Mouse (Mus musculus): ENCODE results near the gene Dhx57.
A peak's percentile ranks its signal among the peaks of the same experiment; 100 is the strongest.

Dhx57 gene

DNA sequence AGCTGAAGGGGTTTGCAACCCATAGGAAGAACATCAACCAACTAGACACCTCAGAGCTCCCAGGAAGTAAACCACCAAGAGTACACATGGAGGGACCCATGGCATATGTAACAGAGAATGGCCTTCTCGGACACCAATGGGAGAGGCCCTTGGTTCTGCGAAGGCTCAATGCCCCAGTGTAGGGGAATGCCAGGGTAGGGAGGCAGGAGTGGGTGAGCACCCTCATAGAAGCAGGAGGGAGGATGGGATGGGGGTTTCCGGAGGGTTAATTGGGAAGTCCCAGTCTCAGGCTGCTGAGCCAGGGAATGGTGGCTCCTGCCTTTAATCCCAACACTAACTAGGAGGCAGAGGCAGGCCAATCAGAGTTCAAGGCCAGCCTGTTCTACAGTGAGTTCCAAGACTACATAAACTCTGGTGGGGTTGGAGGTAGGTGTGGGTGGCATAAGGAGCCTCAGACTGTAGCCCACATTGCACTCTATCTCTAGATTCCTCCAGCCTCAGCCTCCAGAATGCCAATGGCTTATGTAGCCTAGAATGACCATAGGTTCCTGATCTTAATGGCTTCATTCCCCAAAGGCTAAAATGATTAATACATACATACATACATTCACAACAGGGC is 91.0 kb downstream of the Dhx57 start:
- peak; percentile 25 for DNase-seq (ENCODE audit: low read depth, low spot score)

DNA sequence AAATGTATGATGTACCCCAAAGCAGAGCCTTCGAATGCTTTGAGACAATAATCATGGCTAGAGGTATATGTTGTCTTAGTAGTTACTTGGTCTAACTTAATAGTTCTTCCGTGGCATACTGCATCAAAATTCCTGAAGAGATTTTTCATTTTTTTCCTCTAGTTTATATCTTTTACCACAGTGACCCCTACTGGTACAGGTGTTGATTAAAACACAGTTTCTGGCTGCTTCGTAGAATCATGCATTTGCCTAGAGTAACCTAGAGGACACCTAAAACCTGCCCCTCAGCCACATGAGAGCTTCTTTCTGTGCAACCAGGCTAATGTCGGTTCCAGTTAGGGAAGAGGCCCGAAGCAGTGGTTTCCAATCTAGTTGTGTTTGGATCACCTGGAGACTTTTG is 97.2 kb downstream of the Dhx57 start:
- DNase-seq (ENCODE audit: low read depth, low spot score), result peak; percentile 25

Measured in ZHBTc4 (cell line).